Mouse (Mus musculus): ENCODE measurements around the gene Babam1.
"Not testable (repeated sequence)": the region's sequence is repeated elsewhere in the genome, so short reads cannot be mapped to it uniquely, and the experiment has no call there.

Babam1 gene

DNA sequence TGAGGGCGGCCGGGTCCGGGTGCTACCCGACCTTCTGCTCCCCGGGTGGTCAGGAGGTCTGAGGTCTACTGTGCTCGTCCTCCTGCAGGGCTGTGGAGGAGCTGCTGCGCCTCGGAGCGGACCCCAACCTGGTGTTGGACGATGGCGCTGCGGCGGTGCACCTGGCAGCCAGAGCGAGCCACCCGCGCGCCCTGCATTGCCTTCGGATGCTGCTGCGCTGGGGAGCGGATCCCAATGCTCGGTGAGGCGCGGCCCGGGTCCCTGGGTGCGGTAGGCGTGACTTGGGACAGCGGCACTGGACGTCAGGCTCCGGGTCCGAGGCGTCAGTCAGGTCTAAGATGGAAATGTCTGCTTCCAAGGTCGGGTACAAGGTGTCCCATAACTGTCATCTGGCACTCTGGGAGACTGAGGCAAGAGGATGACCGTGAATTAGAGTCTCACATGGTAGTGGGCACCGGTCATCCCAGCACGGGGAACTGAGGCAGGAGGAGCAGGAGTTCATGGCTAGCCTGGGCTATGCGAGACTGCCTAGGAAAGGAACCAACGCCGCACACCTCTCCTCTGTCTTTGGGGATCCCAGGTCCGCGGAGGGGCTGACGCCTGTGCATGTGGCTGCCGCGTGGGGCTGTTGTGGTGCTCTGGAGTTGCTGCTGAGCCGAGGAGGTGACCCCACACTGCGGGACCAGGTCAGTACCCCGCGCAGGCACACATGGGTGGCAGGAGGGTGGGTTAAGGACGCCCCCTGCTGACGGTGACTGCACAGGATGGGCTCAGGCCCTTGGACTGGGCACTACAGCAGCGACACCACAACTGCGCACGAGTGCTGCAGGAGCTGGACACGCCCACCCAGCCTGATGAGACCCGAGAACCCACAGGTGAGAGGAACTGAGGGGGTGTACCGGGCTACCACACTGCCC lies 9.7 kb downstream of the Babam1 start:
- DNase-seq (ENCODE audit: low spot score in 2 of 2), result peak; percentile 81 to 88

DNA sequence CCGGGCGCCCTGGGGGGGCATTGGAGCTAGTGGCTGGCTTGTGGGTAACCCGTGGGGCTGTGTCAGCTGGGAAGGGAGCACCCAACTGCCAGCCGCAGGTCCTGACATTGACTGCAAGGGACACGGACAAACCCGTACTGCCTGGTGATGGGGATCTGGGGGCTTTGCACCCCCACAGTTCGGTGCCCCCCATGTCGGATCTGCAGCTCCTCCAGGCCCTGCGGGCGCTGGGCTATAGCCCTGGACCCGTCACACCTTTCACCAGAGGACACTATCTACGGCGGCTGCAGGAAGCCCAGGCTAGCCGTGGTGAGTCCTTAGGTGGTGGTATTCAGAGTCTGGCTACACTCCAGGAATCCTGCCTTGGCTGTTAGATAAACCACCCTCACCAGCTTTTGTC lies 10.8 kb downstream of the Babam1 start:
- DNase-seq (ENCODE audit: low spot score in 2 of 2), result no peak

DNA sequence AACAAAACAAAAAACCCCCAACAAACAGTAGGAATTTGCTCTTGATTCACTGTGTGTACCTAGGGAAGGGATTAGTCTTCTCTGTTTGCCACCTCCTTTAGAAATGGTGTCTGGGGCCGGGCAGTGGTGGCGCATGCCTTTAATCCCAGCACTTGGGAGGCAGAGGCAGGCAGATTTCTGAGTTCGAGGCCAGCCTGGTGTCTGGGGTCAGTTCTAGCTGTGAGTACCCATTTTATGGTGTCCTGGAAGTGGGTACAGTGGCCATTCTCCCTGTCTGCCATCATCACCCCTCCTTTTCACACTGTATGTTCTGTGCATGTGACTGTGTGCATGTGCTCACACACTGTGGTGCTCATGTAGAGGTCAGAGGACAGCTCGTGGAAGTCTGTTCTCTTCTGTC lies 11.6 kb downstream of the Babam1 start:
- DNase-seq (ENCODE audit: low spot score in 2 of 2), result no peak

DNA sequence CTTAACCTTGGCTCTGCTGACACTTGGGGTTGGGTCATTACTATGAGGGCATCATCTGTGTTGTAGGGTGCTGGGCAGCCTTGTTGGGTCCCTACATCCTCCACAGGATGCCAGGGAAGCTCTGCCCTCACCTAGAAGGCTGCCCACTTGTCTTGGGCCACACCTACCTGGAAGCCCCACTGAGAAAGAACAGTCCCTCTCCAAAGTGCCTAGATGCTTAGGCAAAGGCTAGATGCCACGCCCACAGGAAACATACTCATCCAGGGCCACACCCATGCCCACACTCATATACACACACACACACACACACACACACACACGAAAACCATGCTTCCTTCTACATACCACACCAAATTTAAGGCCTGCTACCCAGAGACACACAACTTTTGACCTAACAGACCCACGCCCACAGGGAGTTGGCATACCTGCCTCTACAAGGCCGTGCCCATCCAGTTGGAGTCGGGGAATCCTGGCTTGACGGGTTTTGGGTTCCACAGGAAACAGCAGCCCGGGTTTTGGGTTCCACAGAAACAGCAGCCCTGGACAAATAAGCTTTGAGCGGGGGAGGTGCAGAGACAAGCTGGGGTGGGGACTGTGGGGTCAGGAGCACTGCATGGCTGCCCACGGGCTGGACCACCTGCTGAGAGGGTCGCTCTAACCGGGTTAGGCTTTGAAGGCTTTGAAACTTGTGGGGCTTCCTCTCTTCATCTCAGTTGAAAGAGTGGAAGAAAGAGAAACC lies 15.0 kb downstream of the Babam1 start:
- DNase-seq (ENCODE audit: low spot score in 2 of 2), result no peak

DNA sequence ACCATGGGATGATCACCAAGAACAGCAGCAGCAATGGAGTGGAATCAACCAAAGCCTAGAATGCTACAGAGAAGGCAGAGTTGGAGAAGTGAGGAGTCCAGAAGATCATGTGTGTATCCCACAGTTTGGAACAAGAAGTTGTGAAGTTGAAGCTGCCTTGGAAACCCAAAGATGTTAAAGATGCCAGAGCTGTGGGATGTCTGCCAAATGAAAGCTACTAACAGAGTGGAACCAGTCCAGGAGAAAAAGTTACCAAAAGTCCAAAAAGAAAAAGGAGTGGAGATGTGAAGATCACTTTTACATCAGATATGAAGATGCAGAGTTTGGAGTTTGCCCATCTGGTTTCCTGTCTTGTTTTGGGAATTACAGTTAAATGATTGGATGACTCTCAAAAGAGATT lies 25.5 kb downstream of the Babam1 start:
- no peak for DNase-seq (ENCODE audit: low spot score in 2 of 2)

DNA sequence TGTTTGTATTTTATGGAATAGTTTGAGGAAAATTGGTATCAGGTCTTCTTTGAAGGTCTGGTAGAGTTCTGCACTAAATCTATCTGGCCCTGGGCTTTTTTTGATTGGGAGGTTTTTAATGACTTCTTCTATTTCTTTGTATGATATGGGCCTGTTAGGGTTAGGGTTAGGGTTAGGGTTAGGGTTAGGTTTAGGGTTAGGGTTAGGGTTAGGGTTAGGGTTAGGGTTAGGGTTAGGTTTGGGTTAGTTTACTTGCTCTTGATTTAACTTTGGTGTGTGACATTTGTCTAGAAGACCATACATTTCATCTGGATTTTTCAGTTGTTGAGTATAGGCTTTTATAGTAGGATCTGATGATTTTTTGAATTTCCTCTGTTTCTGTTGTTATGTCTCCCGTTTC lies 36.3 kb downstream of the Babam1 start:
- DNase-seq (ENCODE audit: low spot score in 2 of 2), result not testable (repeated sequence)

DNA sequence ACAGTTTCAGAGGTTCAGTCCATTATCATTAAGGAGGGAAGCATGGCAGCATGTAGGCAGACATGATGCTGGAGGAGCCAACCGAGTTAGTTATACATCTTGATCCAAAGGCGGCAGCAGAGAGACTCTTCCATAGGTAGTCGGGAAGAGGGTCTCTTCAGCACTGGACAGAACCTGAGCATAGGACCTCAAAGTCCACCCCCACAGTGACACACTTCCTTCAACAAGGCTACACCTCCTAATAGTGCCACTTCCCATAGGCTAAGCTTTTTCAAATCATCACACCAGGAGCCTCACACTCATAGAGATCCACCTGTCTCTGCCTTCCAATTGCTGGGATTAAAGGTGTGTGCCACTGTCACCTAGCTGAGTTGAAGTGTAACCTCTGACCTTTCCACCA lies 40.4 kb downstream of the Babam1 start:
- no peak for DNase-seq (ENCODE audit: low spot score in 2 of 2)

DNA sequence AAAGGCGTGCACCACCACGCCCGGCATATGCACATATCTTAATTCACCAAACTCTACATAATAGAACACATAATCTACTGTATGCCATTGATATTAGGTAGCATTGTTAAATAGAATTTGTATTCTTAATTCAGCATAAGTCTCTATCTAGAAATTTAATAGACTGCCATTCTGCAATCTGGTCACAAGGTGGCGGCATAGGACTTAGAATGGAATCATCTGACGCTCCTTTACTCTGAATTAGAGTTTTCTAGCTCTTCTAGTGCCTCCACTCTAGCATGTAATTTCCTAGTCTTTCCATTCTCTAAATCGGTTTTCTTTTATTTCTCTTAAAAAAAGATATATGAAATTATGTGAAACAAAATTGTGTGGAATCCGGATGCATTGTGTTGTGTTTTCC lies 44.7 kb downstream of the Babam1 start:
- DNase-seq (ENCODE audit: low spot score in 2 of 2), result peak; percentile 52 to 69

DNA sequence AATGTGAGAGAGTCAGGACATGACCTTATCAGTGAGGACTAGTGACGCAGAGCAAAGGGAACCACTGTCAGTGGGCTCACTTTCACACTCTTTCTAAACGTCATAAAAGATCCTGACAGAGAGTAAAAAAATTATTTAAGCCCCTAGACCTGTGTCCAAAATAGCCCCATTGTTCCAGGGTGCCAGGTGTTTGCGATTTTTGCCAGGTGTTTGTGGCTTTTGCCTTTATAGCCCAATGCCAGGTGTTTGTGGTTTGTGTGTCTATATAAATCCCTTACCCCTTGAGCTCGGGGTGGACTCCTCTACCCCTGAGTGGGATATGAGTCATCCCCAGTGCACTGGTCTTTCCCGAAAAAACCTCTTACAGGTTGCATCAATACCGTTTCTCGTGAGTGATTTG lies 48.4 kb downstream of the Babam1 start:
- no peak for DNase-seq (ENCODE audit: low spot score in 2 of 2)

DNA sequence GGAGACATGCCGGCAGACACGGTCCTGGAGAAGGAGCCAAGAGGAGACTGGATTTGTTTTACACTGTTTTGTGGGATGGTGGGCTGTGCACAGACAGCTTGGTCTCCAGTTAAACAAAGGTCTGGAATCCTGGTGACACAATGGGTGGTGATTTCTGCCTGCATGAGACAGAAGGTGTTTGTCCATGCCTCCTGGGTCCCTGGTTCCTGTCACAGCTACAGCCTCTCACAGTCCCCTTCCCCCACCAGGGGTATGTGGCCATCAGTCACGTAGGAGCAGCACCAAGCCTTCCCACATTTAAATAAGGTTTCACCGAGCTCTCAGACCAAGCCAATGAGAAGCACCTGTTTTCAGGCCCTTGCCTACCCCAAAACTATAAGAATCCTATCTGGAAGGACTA lies 54.7 kb downstream of the Babam1 start:
- DNase-seq (ENCODE audit: low spot score in 2 of 2), result no peak

DNA sequence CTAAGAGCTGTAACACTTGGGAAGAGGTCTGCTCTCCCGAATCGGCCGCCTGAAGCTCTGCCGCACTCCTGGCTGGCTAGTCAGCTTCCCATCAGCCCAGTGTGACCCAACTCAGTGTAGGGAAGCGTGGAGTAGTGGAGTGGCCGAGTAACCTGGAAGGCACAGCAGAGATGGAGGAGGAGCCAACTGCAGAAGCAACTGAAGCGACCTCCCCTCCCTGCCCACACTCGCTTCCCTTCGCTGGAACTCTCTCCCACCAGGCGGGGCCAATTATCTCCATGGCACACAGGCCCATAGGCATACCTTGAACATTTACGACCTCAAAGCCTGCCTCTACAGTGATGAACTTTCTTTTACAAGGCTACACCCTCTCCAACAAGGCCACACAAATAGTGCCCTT lies 55.1 kb downstream of the Babam1 start:
- DNase-seq (ENCODE audit: low spot score in 2 of 2), result no peak

DNA sequence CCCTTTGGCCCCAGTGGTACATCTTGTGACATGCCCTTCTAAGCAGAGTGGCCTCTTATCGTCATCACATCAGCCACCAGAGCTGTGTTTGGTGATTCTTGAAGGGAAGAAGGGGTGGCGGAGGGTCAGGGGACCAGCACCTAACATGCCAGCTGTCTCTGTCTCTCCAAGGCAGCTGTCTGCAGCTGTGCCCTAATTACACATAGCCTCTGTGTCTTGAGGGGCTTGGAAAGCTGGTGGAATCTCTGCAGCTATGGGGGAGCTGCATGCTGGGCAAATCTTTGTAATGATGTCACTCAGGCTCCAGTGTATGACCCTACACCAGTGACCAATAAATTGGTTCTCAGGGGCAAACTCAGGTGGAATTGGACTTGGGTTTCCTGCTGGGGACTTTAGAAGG lies 56.0 kb downstream of the Babam1 start:
- no peak for DNase-seq (ENCODE audit: low spot score in 2 of 2)

Measured in spleen, postnatal 10 days (tissue).